Mouse (Mus musculus): Measurements from ENCODE around the gene Fmo2.

Fmo2 gene

GRCm38 (mm10) chr1:162853812-162854482 is 44.6 kb downstream of the Fmo2 start:
- DNase-seq (ENCODE audit: low read depth): no peak

- DNase-seq (ENCODE audit: low read depth): no peak
Observed at GRCm38 (mm10) chr1:162847554-162847953, 51.0 kb downstream of the Fmo2 start.

- DNase-seq (ENCODE audit: low read depth): no peak
Observed at GRCm38 (mm10) chr1:162840211-162840610, 58.3 kb downstream of the Fmo2 start.

GRCm38 (mm10) chr1:162838976-162839375 is 59.5 kb downstream of the Fmo2 start:
- DNase-seq (ENCODE audit: low read depth): no peak

- no peak for DNase-seq (ENCODE audit: low read depth)
Observed at GRCm38 (mm10) chr1:162834342-162834741, 64.2 kb downstream of the Fmo2 start.

- no peak for DNase-seq (ENCODE audit: low read depth)
Observed at GRCm38 (mm10) chr1:162832574-162832953, 66.0 kb downstream of the Fmo2 start.

- DNase-seq (ENCODE audit: low read depth): no peak
Observed at GRCm38 (mm10) chr1:162831838-162832573, 66.5 kb downstream of the Fmo2 start.

All from c-Kit-positive CD71-negative TER-119-negative erythroid progenitor cells, embryonic 14.5 days (primary cell).